Mouse (Mus musculus): ENCODE measurements around the gene Tmem204. TPM values are rescaled to one million over a fixed set of nuclear protein-coding genes. Genes with fewer than 3 reads are reported as not detected.

The Tmem204 gene
- polyA plus RNA-seq, 1 experiment from 2014 or later = 14.1 TPM

GRCm38 (mm10) chr17:25114908-25115645, 31.7 kb upstream of the Tmem204 start:
- Histone ChIP-seq H3K27me3 (replicated peaks; ENCODE audit: control insufficient read depth, insufficient read depth, low read length) (no peaks in the 10 kb centered on the region), H3K9ac (ENCODE audit: low read depth, low read length) (peak overlapping the region; percentile 78), H3K4me3 (ENCODE audit: low read length) (peak overlapping the region; percentile 69), H3K4me1 (ENCODE audit: control insufficient read depth, insufficient read depth, low read depth, low read length) (peaks cover 12% of the 10 kb centered on the region), H3K4me2 (ENCODE audit: low read length) (peak overlapping the region; percentile 97), H3K9me3 (ENCODE audit: control insufficient read depth, low read length) (no peaks in the 10 kb centered on the region), H3K36me3 (ENCODE audit: control insufficient read depth, insufficient read depth, low read length) (0 out of 2 replicates have a peak, but pooled peaks cover 8% of the 10 kb centered on the region), H3K27ac (ENCODE audit: low read depth, low read length) (peak overlapping the region; percentile 91)
- peak; percentile 51; the same call in 1 of the 2 replicates for ATAC-seq
- WGBS = 14% methylated on average over 23 of the region's 23 CpGs

DNA sequence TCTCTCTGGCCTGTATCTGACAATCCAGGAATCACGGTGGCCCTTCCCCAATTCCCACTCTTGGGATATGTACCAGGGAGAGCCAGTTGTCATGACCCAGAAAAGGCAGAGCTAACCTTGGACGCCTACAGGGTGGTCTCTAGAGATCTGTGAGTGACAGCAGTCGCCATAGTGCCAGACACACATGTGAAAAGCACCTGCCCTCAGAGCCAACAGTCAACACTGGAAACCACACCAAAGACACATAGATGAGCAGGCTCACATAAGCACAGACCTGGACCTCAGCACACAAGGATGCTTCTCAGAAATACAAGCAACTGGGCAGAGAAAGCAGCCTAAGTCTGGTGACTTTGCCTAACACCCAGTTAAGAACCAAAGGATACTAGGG, 29.0 kb upstream of the Tmem204 start:
- no peak overlapping the region for H3K4me2 ChIP-seq (ENCODE audit: low read length)

GRCm38 (mm10) chr17:25111739-25112422, 28.5 kb upstream of the Tmem204 start:
- Histone ChIP-seq H3K4me2 (ENCODE audit: low read length) (no peak overlapping the region), H3K9me3 (ENCODE audit: control insufficient read depth, low read length) (no peaks in the 10 kb centered on the region), H3K27me3 (replicated peaks; ENCODE audit: control insufficient read depth, insufficient read depth, low read length) (no peaks in the 10 kb centered on the region), H3K4me1 (ENCODE audit: control insufficient read depth, insufficient read depth, low read depth, low read length) (peaks cover 12% of the 10 kb centered on the region), H3K36me3 (ENCODE audit: control insufficient read depth, insufficient read depth, low read length) (peaks cover 21% of the 10 kb centered on the region), H3K4me3 (ENCODE audit: low read length) (no peak overlapping the region), H3K9ac (ENCODE audit: low read depth, low read length) (no peak overlapping the region), H3K27ac (ENCODE audit: low read depth, low read length) (peak overlapping the region; percentile 5; the same call in 1 of the 2 replicates)
- ATAC-seq = no peak
- WGBS = 80% methylated on average over 8 of the region's 8 CpGs

More for the DNA sequence above, 29.0 kb upstream of the Tmem204 start:
- peaks cover 15% of the 10 kb centered on the region for H3K36me3 ChIP-seq (ENCODE audit: control insufficient read depth, insufficient read depth, low read length)
- H3K9me3 ChIP-seq (ENCODE audit: control insufficient read depth, low read length) = no peaks in the 10 kb centered on the region
- H3K27me3 ChIP-seq (replicated peaks; ENCODE audit: control insufficient read depth, insufficient read depth, low read length) = no peaks in the 10 kb centered on the region
- H3K4me1 ChIP-seq (ENCODE audit: control insufficient read depth, insufficient read depth, low read depth, low read length) = peaks cover 12% of the 10 kb centered on the region
- 76% methylated on average over 3 of the region's 3 CpGs for WGBS
- H3K4me3 ChIP-seq (ENCODE audit: low read length) = no peak overlapping the region
- ATAC-seq = no peak
- no peak overlapping the region for H3K9ac ChIP-seq (ENCODE audit: low read depth, low read length)
- H3K27ac ChIP-seq (ENCODE audit: low read depth, low read length) = peak overlapping the region; percentile 5; the same call in 1 of the 2 replicates

- no peaks in the 10 kb centered on the region for H3K9me3 ChIP-seq (ENCODE audit: control insufficient read depth, low read length)
- H3K27me3 ChIP-seq (replicated peaks; ENCODE audit: control insufficient read depth, insufficient read depth, low read length) = no peaks in the 10 kb centered on the region
- WGBS = 91% methylated on average over 5 of the region's 5 CpGs
- no peak overlapping the region for H3K27ac ChIP-seq (ENCODE audit: low read depth, low read length)
- H3K36me3 ChIP-seq (ENCODE audit: control insufficient read depth, insufficient read depth, low read length) = peaks cover 25% of the 10 kb centered on the region
- ATAC-seq = no peak
- no peak overlapping the region for H3K4me2 ChIP-seq (ENCODE audit: low read length)
- no peak overlapping the region for H3K9ac ChIP-seq (ENCODE audit: low read depth, low read length)
- H3K4me1 ChIP-seq (ENCODE audit: control insufficient read depth, insufficient read depth, low read depth, low read length) = peaks cover 11% of the 10 kb centered on the region
- no peak overlapping the region for H3K4me3 ChIP-seq (ENCODE audit: low read length)
Observed at GRCm38 (mm10) chr17:25111220-25111619, 27.8 kb upstream of the Tmem204 start.

DNA sequence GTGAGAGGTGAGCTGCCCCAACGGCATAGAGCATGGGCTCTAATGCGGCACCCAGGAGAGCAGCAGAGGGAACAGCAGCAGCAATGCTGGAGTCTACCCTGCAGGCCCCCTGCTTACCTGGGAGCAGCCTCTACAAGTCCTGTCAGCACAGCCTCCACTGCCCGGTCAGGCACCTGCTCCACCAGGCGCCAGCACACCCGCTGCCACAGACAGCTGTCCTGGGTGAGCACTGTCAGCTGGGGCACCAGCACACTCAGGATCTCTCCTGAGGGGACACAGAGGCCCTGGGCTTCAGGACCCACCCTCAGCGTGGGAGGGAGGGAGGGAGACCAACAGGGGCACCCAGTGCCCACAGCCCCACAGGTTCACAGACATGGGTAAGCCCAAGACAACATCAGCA, 27.2 kb upstream of the Tmem204 start:
- ATAC-seq = no peak
- H3K4me2 ChIP-seq (ENCODE audit: low read length) = no peak overlapping the region
- peaks cover 29% of the 10 kb centered on the region for H3K36me3 ChIP-seq (ENCODE audit: control insufficient read depth, insufficient read depth, low read length)
- no peak overlapping the region for H3K4me3 ChIP-seq (ENCODE audit: low read length)
- H3K4me1 ChIP-seq (ENCODE audit: control insufficient read depth, insufficient read depth, low read depth, low read length) = peaks cover 9% of the 10 kb centered on the region
- 94% methylated on average over 5 of the region's 6 CpGs for WGBS
- H3K9me3 ChIP-seq (ENCODE audit: control insufficient read depth, low read length) = no peaks in the 10 kb centered on the region
- H3K9ac ChIP-seq (ENCODE audit: low read depth, low read length) = no peak overlapping the region
- no peak overlapping the region for H3K27ac ChIP-seq (ENCODE audit: low read depth, low read length)
- H3K27me3 ChIP-seq (replicated peaks; ENCODE audit: control insufficient read depth, insufficient read depth, low read length) = no peaks in the 10 kb centered on the region

DNA sequence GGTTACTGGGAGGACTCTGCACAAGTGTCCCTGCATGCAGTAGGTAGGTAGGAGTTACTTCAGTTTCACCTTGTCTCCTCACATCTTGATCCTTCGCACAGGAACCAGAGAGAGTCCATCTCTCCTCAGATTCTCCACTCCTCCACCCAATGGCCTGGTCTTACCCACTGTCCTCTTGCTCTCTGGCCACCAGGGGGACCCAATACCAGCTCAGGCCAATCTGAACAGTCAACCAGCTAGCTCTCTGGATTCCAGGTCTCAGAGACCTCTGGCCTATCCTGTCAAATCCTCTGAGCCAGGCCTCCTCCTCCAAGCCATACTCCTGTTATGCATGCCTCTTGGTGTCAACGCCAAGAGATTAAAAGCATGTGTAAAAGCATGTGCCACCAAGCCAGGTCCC, 26.2 kb upstream of the Tmem204 start:
- Histone ChIP-seq H3K4me3 (ENCODE audit: low read length) (no peak overlapping the region), H3K27ac (ENCODE audit: low read depth, low read length) (no peak overlapping the region), H3K4me2 (ENCODE audit: low read length) (no peak overlapping the region), H3K4me1 (ENCODE audit: control insufficient read depth, insufficient read depth, low read depth, low read length) (peaks cover 4% of the 10 kb centered on the region), H3K9ac (ENCODE audit: low read depth, low read length) (no peak overlapping the region), H3K36me3 (ENCODE audit: control insufficient read depth, insufficient read depth, low read length) (peaks cover 29% of the 10 kb centered on the region), H3K27me3 (replicated peaks; ENCODE audit: control insufficient read depth, insufficient read depth, low read length) (no peaks in the 10 kb centered on the region), H3K9me3 (ENCODE audit: control insufficient read depth, low read length) (no peaks in the 10 kb centered on the region)
- 84% methylated on average over 2 of the region's 2 CpGs for WGBS
- no peak for ATAC-seq

GRCm38 (mm10) chr17:25107786-25108185, 24.4 kb upstream of the Tmem204 start:
- Histone ChIP-seq H3K27me3 (replicated peaks; ENCODE audit: control insufficient read depth, insufficient read depth, low read length) (no peaks in the 10 kb centered on the region), H3K4me3 (ENCODE audit: low read length) (no peak overlapping the region), H3K27ac (ENCODE audit: low read depth, low read length) (no peak overlapping the region), H3K36me3 (ENCODE audit: control insufficient read depth, insufficient read depth, low read length) (peaks cover 34% of the 10 kb centered on the region), H3K4me1 (ENCODE audit: control insufficient read depth, insufficient read depth, low read depth, low read length) (no peaks in the 10 kb centered on the region), H3K9ac (ENCODE audit: low read depth, low read length) (no peak overlapping the region), H3K9me3 (ENCODE audit: control insufficient read depth, low read length) (no peaks in the 10 kb centered on the region), H3K4me2 (ENCODE audit: low read length) (no peak overlapping the region)
- WGBS = 91% methylated on average over 6 of the region's 16 CpGs
- ATAC-seq = no peak

DNA sequence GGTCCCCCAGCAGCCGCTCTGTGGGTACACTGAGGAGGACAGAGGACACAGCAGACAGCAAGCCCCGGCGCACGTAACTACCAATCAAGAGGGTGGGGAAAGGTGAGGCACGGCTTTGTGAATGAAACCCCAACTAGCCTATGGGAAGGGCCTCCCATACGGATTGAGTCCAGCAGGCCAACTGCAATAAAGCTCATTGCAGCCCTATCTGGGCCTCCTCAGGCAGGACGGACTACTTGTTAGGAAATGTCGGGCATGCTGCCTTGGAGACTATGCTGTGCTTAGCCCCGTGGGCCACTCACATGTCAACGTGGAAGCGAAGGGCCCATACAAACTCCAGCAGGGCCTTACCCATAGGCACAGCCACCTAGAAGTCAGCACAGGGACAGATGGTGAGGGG, 17.9 kb upstream of the Tmem204 start:
- H3K9me3 ChIP-seq (ENCODE audit: control insufficient read depth, low read length) = no peaks in the 10 kb centered on the region
- H3K27ac ChIP-seq (ENCODE audit: low read depth, low read length) = no peak overlapping the region
- WGBS = 93% methylated on average over 11 of the region's 11 CpGs
- H3K36me3 ChIP-seq (ENCODE audit: control insufficient read depth, insufficient read depth, low read length) = peaks cover 44% of the 10 kb centered on the region
- ATAC-seq = no peak
- H3K27me3 ChIP-seq (replicated peaks; ENCODE audit: control insufficient read depth, insufficient read depth, low read length) = no peaks in the 10 kb centered on the region
- no peaks in the 10 kb centered on the region for H3K4me1 ChIP-seq (ENCODE audit: control insufficient read depth, insufficient read depth, low read depth, low read length)
- no peak overlapping the region for H3K4me2 ChIP-seq (ENCODE audit: low read length)
- H3K4me3 ChIP-seq (ENCODE audit: low read length) = no peak overlapping the region
- no peak overlapping the region for H3K9ac ChIP-seq (ENCODE audit: low read depth, low read length)

- WGBS = 93% methylated on average over 6 of the region's 6 CpGs
- peaks cover 39% of the 10 kb centered on the region for H3K36me3 ChIP-seq (ENCODE audit: control insufficient read depth, insufficient read depth, low read length)
- H3K9ac ChIP-seq (ENCODE audit: low read depth, low read length) = no peak overlapping the region
- no peaks in the 10 kb centered on the region for H3K9me3 ChIP-seq (ENCODE audit: control insufficient read depth, low read length)
- no peaks in the 10 kb centered on the region for H3K4me1 ChIP-seq (ENCODE audit: control insufficient read depth, insufficient read depth, low read depth, low read length)
- no peak overlapping the region for H3K4me2 ChIP-seq (ENCODE audit: low read length)
- ATAC-seq = no peak
- H3K27me3 ChIP-seq (replicated peaks; ENCODE audit: control insufficient read depth, insufficient read depth, low read length) = no peaks in the 10 kb centered on the region
- H3K4me3 ChIP-seq (ENCODE audit: low read length) = no peak overlapping the region
- no peak overlapping the region for H3K27ac ChIP-seq (ENCODE audit: low read depth, low read length)
Observed at GRCm38 (mm10) chr17:25100052-25100451, 16.7 kb upstream of the Tmem204 start.

All from hindbrain, embryonic 16.5 days (tissue).